Mouse (Mus musculus) lung, postnatal 0 days (tissue): Measurements from ENCODE around the gene Lurap1l.

Source experiments
- CTCF ChIP-seq: IDR thresholded peaks from 2 replicates; pipeline ENCODE4 v1.5.1; 2016; ENCODE audit warnings: antibody characterized with exemption, mild to moderate bottlenecking
- EP300 ChIP-seq: IDR thresholded peaks from 2 replicates; pipeline ENCODE4 v1.6.1; 2016; ENCODE audit warnings: antibody characterized with exemption, mild to moderate bottlenecking, control low read depth

DNA sequence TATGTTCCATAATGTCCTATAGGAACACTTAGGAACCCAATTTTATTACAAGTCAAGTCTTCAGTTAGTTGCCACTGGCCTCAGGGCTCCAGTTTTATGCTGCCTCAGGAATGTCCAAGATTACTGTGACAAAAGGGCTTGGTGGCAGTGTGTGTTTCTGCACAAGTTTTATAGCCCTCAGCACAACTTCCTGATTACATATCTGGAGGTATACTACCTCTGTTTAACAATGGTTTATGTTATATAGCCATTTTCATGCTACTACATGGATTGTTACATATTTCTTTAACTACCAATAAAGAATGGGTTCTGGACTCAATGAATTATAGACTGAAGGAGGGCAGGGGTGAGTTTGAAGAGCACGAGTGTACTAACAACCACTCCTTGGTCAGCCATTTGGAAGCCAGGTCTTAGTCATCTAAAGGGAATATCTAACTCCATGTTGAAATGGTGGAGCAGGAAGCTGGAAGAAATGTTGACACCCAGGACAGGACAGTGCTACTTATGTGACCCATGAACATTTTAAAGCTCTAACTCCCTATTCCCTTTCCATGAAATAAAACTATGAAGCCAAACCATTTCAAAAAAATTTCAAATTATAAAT is 28.3 kb upstream of the Lurap1l start:
- TF ChIP-seq CTCF (no peak), EP300 (no peak)
